Mouse (Mus musculus) ES-Bruce4 (cell line): ENCODE results near the gene Mroh2a.

ENCODE experiments used
- CTCF ChIP-seq: IDR thresholded peaks from one replicate; pipeline ENCODE4 v1.8.1; 2011; ENCODE audit warnings: low read depth, low read length
- EP300 ChIP-seq: IDR thresholded peaks from 2 replicates; pipeline ENCODE4 v1.6.1; 2011; ENCODE audit warnings: low read depth, low read length; ENCODE audit not compliant: insufficient read depth
- POLR2A ChIP-seq: IDR thresholded peaks from one replicate; pipeline ENCODE4 v1.8.1; 2011; ENCODE audit warnings: low read length; ENCODE audit not compliant: insufficient read depth

- TF ChIP-seq CTCF, result no peak
- no peak for TF ChIP-seq EP300
- TF ChIP-seq POLR2A, result no peak
These were observed 8.7 kb upstream of the Mroh2a start for GRCm38 (mm10) chr1:88218051-88218450.
